23 mouse cellular contexts compared by ENCODE assay signal in genomic region chr10:70211281-70211680, GRCm38 (mm10). TPM values are rescaled to one million over a fixed set of nuclear protein-coding genes. Genes with fewer than 3 reads are reported as not detected.
DNase-seq lines count a peak whose midpoint lies in the region; ATAC-seq and TF ChIP-seq lines count a peak whose summit lies in the region.
"Had no signal": no experiment of that assay in that cellular context is flagged by ENCODE, and none has a peak within 500 bp of the region (broad histone marks: within the 10 kb centered on the region; RNA-seq: fewer than 3 reads in every experiment).

No protein-coding gene starts in this region.

- TF ChIP-seq CTCF in intestine, postnatal 0 days (IDR thresholded peaks at IDR 0.05; ENCODE audit: low read depth), result no peak

- no peaks in the 10 kb centered on the region; the same call in 1 of the 2 replicates for H3K9me3 ChIP-seq in heart, embryonic 11.5 days (replicated peaks; ENCODE audit: control insufficient read depth, low read length)
- no peaks in the 10 kb centered on the region for H3K9me3 ChIP-seq in intestine, embryonic 15.5 days
- H3K9me3 ChIP-seq in intestine, postnatal 0 days (ENCODE audit: control insufficient read depth), result no peaks in the 10 kb centered on the region
- H3K9me3 ChIP-seq: embryonic facial prominence, embryonic 10.5 days; embryonic facial prominence, embryonic 12.5 days; forebrain, embryonic 13.5 days; forebrain, embryonic 15.5 days had no signal

- H3K4me1 ChIP-seq in heart, embryonic 11.5 days (ENCODE audit: control insufficient read depth, insufficient read depth, low read length), result no peaks in the 10 kb centered on the region
- H3K4me1 ChIP-seq in intestine, embryonic 15.5 days (replicated peaks), result no peaks in the 10 kb centered on the region
- no peaks in the 10 kb centered on the region for H3K4me1 ChIP-seq in intestine, postnatal 0 days (replicated peaks; ENCODE audit: control insufficient read depth, insufficient read depth, low read length)
- H3K4me1 ChIP-seq: embryonic facial prominence, embryonic 10.5 days; embryonic facial prominence, embryonic 12.5 days; forebrain, embryonic 13.5 days; forebrain, embryonic 15.5 days had no signal

- H3K4me2 ChIP-seq in heart, embryonic 11.5 days, result no peak overlapping the region
- H3K4me2 ChIP-seq in intestine, embryonic 15.5 days (replicated peaks), result no peak overlapping the region
- H3K4me2 ChIP-seq in intestine, postnatal 0 days (replicated peaks; ENCODE audit: low read depth), result no peak overlapping the region
- H3K4me2 ChIP-seq: embryonic facial prominence, embryonic 12.5 days; forebrain, embryonic 13.5 days; forebrain, embryonic 15.5 days had no signal

- 75% methylated on average over 9 of the region's 9 CpGs for WGBS in heart, embryonic 11.5 days (ENCODE audit: insufficient replicate concordance)
- WGBS in intestine, embryonic 15.5 days, result 73% methylated on average over 9 of the region's 9 CpGs
- 35% methylated on average over 9 of the region's 9 CpGs for WGBS in intestine, postnatal 0 days

- H3K9ac ChIP-seq in heart, embryonic 11.5 days (ENCODE audit: low read depth, low read length), result no peak overlapping the region
- no peak overlapping the region for H3K9ac ChIP-seq in intestine, embryonic 15.5 days
- no peak overlapping the region for H3K9ac ChIP-seq in intestine, postnatal 0 days (ENCODE audit: low read depth, low read length)
- H3K9ac ChIP-seq: embryonic facial prominence, embryonic 12.5 days; forebrain, embryonic 13.5 days; forebrain, embryonic 15.5 days had no signal

- no peaks in the 10 kb centered on the region for H3K27me3 ChIP-seq in heart, embryonic 11.5 days (ENCODE audit: control insufficient read depth, insufficient read depth, low read length)
- no peaks in the 10 kb centered on the region for H3K27me3 ChIP-seq in intestine, embryonic 15.5 days (replicated peaks)
- H3K27me3 ChIP-seq in intestine, postnatal 0 days (replicated peaks; ENCODE audit: control insufficient read depth, insufficient read depth, low read length), result no peaks in the 10 kb centered on the region
- H3K27me3 ChIP-seq: CH12.LX; embryonic facial prominence, embryonic 12.5 days; forebrain, embryonic 13.5 days; forebrain, embryonic 15.5 days; Patski had no signal

- no peak overlapping the region for H3K4me3 ChIP-seq in heart, embryonic 11.5 days (ENCODE audit: low read depth, low read length)
- H3K4me3 ChIP-seq in intestine, embryonic 15.5 days (replicated peaks), result no peak overlapping the region
- no peak overlapping the region for H3K4me3 ChIP-seq in intestine, postnatal 0 days (ENCODE audit: low read depth, low read length)
- H3K4me3 ChIP-seq: embryonic facial prominence, embryonic 10.5 days; embryonic facial prominence, embryonic 12.5 days; forebrain, embryonic 13.5 days; forebrain, embryonic 15.5 days had no signal

- DNase-seq in heart, adult 11 months, result peak; percentile 58
- no peak for DNase-seq in kidney, postnatal 14 days
- DNase-seq: adrenal gland, adult 8-10 months; adrenal gland, postnatal 14 days; adrenal gland, postnatal 36 days; B cell, adult 2 months; cerebellum, adult 11-12 months; cerebellum, adult 2 months; cerebellum, adult 9-10 months; cerebellum, postnatal 10 days; cerebellum, postnatal 25 days had no signal

- H3K27ac ChIP-seq in heart, embryonic 11.5 days (ENCODE audit: low read depth, low read length), result no peak overlapping the region
- H3K27ac ChIP-seq in intestine, embryonic 15.5 days, result no peak overlapping the region
- no peak overlapping the region for H3K27ac ChIP-seq in intestine, postnatal 0 days (ENCODE audit: low read depth, low read length)
- H3K27ac ChIP-seq: embryonic facial prominence, embryonic 10.5 days; embryonic facial prominence, embryonic 12.5 days; forebrain, embryonic 13.5 days; forebrain, embryonic 15.5 days had no signal

- ATAC-seq in heart, embryonic 11.5 days (replicated peaks; ENCODE audit: insufficient number of reproducible peaks, low FRiP score, low TSS enrichment), result no peak
- peak; percentile 70; the same call in 1 of the 2 replicates for ATAC-seq in intestine, embryonic 15.5 days
- ATAC-seq in intestine, postnatal 0 days, result peak; percentile 78
- ATAC-seq: activated CD4-positive, CD25-positive, alpha-beta regulatory T cell, adult 4 months; CD4-positive, CD25-positive, alpha-beta regulatory T cell, adult 4 months; forebrain, embryonic 13.5 days; forebrain, embryonic 15.5 days; Patski had no signal

- H3K36me3 ChIP-seq in heart, embryonic 11.5 days (ENCODE audit: control insufficient read depth, insufficient read depth, low read length), result no peaks in the 10 kb centered on the region
- H3K36me3 ChIP-seq in intestine, embryonic 15.5 days, result no peaks in the 10 kb centered on the region
- H3K36me3 ChIP-seq in intestine, postnatal 0 days (ENCODE audit: control insufficient read depth, insufficient read depth), result no peaks in the 10 kb centered on the region
- H3K36me3 ChIP-seq: embryonic facial prominence, embryonic 10.5 days; embryonic facial prominence, embryonic 12.5 days; forebrain, embryonic 15.5 days; G1E had no signal

RNA-seq across cellular contexts. Expression of gene Mrln, which starts 6.8 kb away (rescaled TPM):
- polyA plus RNA-seq in heart, embryonic 11.5 days (2014; fragmentation: Nextera tagmentation; extraction: Ambion mirVana), result 0.49 and 0.77 TPM in 2 replicates
- polyA plus RNA-seq in intestine, embryonic 15.5 days (2015; fragmentation: Nextera tagmentation; extraction: Ambion mirVana), result 0.98 and 1.3 TPM in 2 replicates
- not detected in 2 replicates for polyA plus RNA-seq in intestine, postnatal 0 days (2015; fragmentation: Nextera tagmentation; extraction: Ambion mirVana)
- polyA plus RNA-seq: activated CD4-positive, CD25-positive, alpha-beta regulatory T cell, adult 4 months; CD4-positive, CD25-positive, alpha-beta regulatory T cell, adult 4 months; forebrain, embryonic 13.5 days; G1E; Patski had no signal

RNA-seq across cellular contexts. Expression of gene Slc16a9, which starts 33.6 kb away (rescaled TPM):
- polyA plus RNA-seq in heart, embryonic 11.5 days (2014; fragmentation: Nextera tagmentation; extraction: Ambion mirVana), result 0.53 and 0.79 TPM in 2 replicates
- 1.3 and 1.5 TPM in 2 replicates for polyA plus RNA-seq in intestine, embryonic 15.5 days (2015; fragmentation: Nextera tagmentation; extraction: Ambion mirVana)
- polyA plus RNA-seq in intestine, postnatal 0 days (2015; fragmentation: Nextera tagmentation; extraction: Ambion mirVana), result 0.52 and 0.78 TPM in 2 replicates
- polyA plus RNA-seq: activated CD4-positive, CD25-positive, alpha-beta regulatory T cell, adult 4 months; CD4-positive, CD25-positive, alpha-beta regulatory T cell, adult 4 months; G1E had no signal
